Comparison of ENCODE assay signal across 8 mouse cellular contexts in the genomic region with DNA sequence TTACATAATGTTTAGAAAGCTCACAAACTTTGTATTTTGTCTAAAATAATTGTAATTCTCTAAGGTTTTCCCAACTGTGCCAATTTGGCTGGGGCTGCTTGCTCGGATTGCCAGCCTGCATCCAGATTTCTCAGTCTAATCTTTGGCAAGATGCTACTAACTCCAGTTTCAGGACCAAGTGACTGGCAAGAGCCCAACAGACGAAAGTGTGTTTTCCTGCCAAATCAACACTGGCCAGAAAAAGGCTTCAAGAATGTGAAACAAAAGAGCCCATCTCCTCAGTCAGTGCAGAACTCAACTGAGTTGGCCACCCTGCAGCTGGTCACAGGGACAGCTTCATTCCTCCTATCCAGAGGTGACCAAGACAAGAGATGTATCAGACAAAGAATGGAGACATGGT.
DNase-seq lines count a peak whose midpoint lies in the region; ATAC-seq and TF ChIP-seq lines count a peak whose summit lies in the region.

No protein-coding gene starts in this region.

- no peak overlapping the region for H3K4me3 ChIP-seq in kidney, embryonic 16.5 days (ENCODE audit: low read length)
- H3K4me3 ChIP-seq in cerebellum, adult 2 months (replicated peaks; ENCODE audit: insufficient read depth, low read depth, low read length): no peak overlapping the region

- no peak for ATAC-seq in kidney, embryonic 16.5 days (ENCODE audit: low FRiP score, low TSS enrichment)
- ATAC-seq in megakaryocyte progenitor cell, adult 5-6 weeks (replicated peaks; ENCODE audit: poor library complexity): no peak

- no peak for TF ChIP-seq POLR2A in cerebellum, adult 2 months (IDR thresholded peaks at IDR 0.05; ENCODE audit: borderline replicate concordance, insufficient read depth, low read length)

- WGBS in kidney, embryonic 16.5 days: 76% methylated on average over 2 of the region's 2 CpGs
- WGBS in cerebellum, adult 2 months: 10% methylated on average over 2 of the region's 2 CpGs

- intact Hi-C loops in left cerebral cortex, postnatal 36 days (cut with DNase I): no loop called here

- no peaks in the 10 kb centered on the region for H3K27me3 ChIP-seq in kidney, embryonic 16.5 days (ENCODE audit: insufficient read depth, low read length)
- H3K27me3 ChIP-seq in cerebellum, adult 2 months (ENCODE audit: control insufficient read depth, insufficient read depth, low read length): no peaks in the 10 kb centered on the region

- no peaks in the 10 kb centered on the region for H3K4me1 ChIP-seq in kidney, embryonic 16.5 days (ENCODE audit: insufficient read depth, low read length)
- peaks cover 3% of the 10 kb centered on the region; the same call in 1 of the 2 replicates for H3K4me1 ChIP-seq in cerebellum, adult 2 months (ENCODE audit: control insufficient read depth, insufficient read depth, low read length)

- no peak overlapping the region for H3K9ac ChIP-seq in kidney, embryonic 16.5 days (replicated peaks; ENCODE audit: low read length)

- no peaks in the 10 kb centered on the region for H3K36me3 ChIP-seq in kidney, embryonic 16.5 days (ENCODE audit: insufficient read depth, low read length)

- no peak for TF ChIP-seq CTCF in cerebellum, adult 2 months (IDR thresholded peaks at IDR 0.05; ENCODE audit: borderline replicate concordance, insufficient read depth, low read depth, low read length)

- H3K27ac ChIP-seq in kidney, embryonic 16.5 days (ENCODE audit: low read length): no peak overlapping the region
- no peak overlapping the region for H3K27ac ChIP-seq in cerebellum, adult 2 months (ENCODE audit: insufficient read depth, low read length)

- no peaks in the 10 kb centered on the region for H3K9me3 ChIP-seq in kidney, embryonic 16.5 days (ENCODE audit: low read length)

- no peak overlapping the region for H3K4me2 ChIP-seq in kidney, embryonic 16.5 days (replicated peaks; ENCODE audit: low read depth, low read length)

- peak; percentile 2 for DNase-seq in kidney, postnatal 14 days
- DNase-seq in cerebellum, adult 2 months: peak; percentile 35 to 65
- DNase-seq in gastrocnemius, postnatal 25 days: peak; percentile 21
- DNase-seq in left cerebral cortex, postnatal 36 days (ENCODE audit: low spot score in 2 of 2): peak; percentile 47 to 51
- no peak for DNase-seq in T-cell, adult 2 months (ENCODE audit: low spot score)
- DNase-seq in liver: no peak

Comparison
In these comparisons a context has a peak if more than half of its experiments do, and no peak if none do; other contexts are left out.
1. DNase-seq: peak in kidney, postnatal 14 days (single experiment), cerebellum, adult 2 months (2 of 2), gastrocnemius, postnatal 25 days (single experiment) and left cerebral cortex, postnatal 36 days (2 of 2); none in T-cell, adult 2 months (single experiment) and liver (single experiment).